Comparison of ENCODE assay signal across 10 mouse cellular contexts in the genomic region with DNA sequence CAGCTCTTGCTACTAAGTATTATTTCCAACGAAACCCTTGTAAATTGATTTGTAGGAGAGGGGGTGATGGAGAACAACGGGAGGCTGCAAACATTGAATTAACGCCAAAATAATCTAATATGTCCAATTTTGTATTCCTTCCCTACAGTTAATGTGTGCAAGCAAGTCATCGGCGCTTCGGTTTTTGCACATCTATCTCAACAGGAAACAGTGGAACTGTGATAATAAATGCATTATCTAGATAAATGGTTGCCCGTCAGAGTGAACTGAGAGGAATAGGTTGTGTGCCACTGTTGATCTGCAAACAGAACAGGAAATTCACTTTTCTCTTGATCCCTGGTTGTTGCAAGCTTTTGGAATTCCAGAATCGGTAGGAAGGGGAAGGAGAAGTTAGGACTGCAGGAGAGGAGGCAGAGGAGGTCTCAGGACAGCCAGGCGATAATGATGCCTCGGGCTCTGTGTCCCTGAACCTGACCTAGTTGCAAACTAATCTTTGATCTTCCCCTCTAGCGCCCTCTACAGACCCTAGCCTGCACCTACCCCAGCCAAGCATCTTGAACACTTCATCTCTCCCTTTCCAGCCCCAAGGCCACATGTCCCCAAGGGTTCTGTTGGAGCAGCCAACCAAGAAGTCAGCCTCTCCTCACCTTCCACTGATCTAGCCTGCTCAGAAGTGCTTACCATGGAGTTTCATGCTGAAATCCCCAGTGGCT.
DNase-seq lines count a peak whose midpoint lies in the region; ATAC-seq and TF ChIP-seq lines count a peak whose summit lies in the region.
"Had no signal": no experiment of that assay in that cellular context is flagged by ENCODE, and none has a peak within 500 bp of the region (broad histone marks: within the 10 kb centered on the region; RNA-seq: fewer than 3 reads in every experiment).

No protein-coding gene starts in this region.

- ATAC-seq in intestine, embryonic 14.5 days (replicated peaks; ENCODE audit: low FRiP score, low TSS enrichment, low read depth) = no peak
- ATAC-seq in intestine, embryonic 16.5 days = no peak
- no peak for ATAC-seq in forebrain, embryonic 14.5 days

- peak; percentile 47 for DNase-seq in intestine, embryonic 14.5 days (ENCODE audit: low spot score)
- peak; percentile 42 for DNase-seq in adrenal gland, postnatal 25 days
- DNase-seq in layer of hippocampus, adult 2 months (ENCODE audit: low spot score in 2 of 2) = peak in 1 of 2 experiments; percentile 32
- peak; percentile 40 for DNase-seq in thymus, postnatal 14 days
- no peak for DNase-seq in forebrain, embryonic 14.5 days (ENCODE audit: low spot score)
- no peak for DNase-seq in adipocyte (ENCODE audit: low spot score)

- H3K27ac ChIP-seq in intestine, embryonic 14.5 days (ENCODE audit: low read depth) = no peak overlapping the region
- H3K27ac ChIP-seq in intestine, embryonic 16.5 days (ENCODE audit: low read length) = no peak overlapping the region
- H3K27ac ChIP-seq in layer of hippocampus, adult 2 months = no peak overlapping the region
- H3K27ac ChIP-seq in forebrain, embryonic 14.5 days (ENCODE audit: low read depth, low read length) = no peak overlapping the region
- H3K27ac ChIP-seq: macrophage; stomach, embryonic 15.5 days had no signal

- H3K4me2 ChIP-seq in intestine, embryonic 14.5 days (ENCODE audit: low read length) = no peak overlapping the region
- H3K4me2 ChIP-seq in intestine, embryonic 16.5 days (ENCODE audit: low read depth, low read length) = no peak overlapping the region
- H3K4me2 ChIP-seq in forebrain, embryonic 14.5 days (ENCODE audit: low read length) = no peak overlapping the region
- H3K4me2 ChIP-seq: stomach, embryonic 15.5 days had no signal

- peak; percentile 70 for TF ChIP-seq CTCF in E14TG2a.4 (conservative IDR thresholded peaks at IDR 0.05; ENCODE audit: low read length)
- TF ChIP-seq CTCF in layer of hippocampus, adult 2 months (conservative IDR thresholded peaks at IDR 0.05) = peak; percentile 75

- H3K36me3 ChIP-seq in intestine, embryonic 14.5 days (ENCODE audit: control insufficient read depth, insufficient read depth, low read length) = no peaks in the 10 kb centered on the region
- no peaks in the 10 kb centered on the region for H3K36me3 ChIP-seq in intestine, embryonic 16.5 days (ENCODE audit: control insufficient read depth, insufficient read depth, low read length)
- no peaks in the 10 kb centered on the region for H3K36me3 ChIP-seq in E14TG2a.4 (ENCODE audit: insufficient read depth, low read length)
- H3K36me3 ChIP-seq in forebrain, embryonic 14.5 days (ENCODE audit: control insufficient read depth, insufficient read depth, low read length) = no peaks in the 10 kb centered on the region
- H3K36me3 ChIP-seq: stomach, embryonic 15.5 days had no signal

- H3K4me1 ChIP-seq in intestine, embryonic 14.5 days (replicated peaks; ENCODE audit: control insufficient read depth, insufficient read depth, low read length) = no peaks in the 10 kb centered on the region
- no peaks in the 10 kb centered on the region for H3K4me1 ChIP-seq in intestine, embryonic 16.5 days (ENCODE audit: control insufficient read depth, insufficient read depth, low read length)
- peaks cover 44% of the 10 kb centered on the region for H3K4me1 ChIP-seq in E14TG2a.4 (replicated peaks; ENCODE audit: low read depth, low read length)
- no peaks in the 10 kb centered on the region for H3K4me1 ChIP-seq in forebrain, embryonic 14.5 days (ENCODE audit: control insufficient read depth, insufficient read depth, low read length)
- H3K4me1 ChIP-seq: stomach, embryonic 15.5 days had no signal

- no peak overlapping the region for H3K9ac ChIP-seq in intestine, embryonic 14.5 days (ENCODE audit: low read length)
- H3K9ac ChIP-seq in intestine, embryonic 16.5 days (ENCODE audit: low read depth, low read length) = no peak overlapping the region
- H3K9ac ChIP-seq in forebrain, embryonic 14.5 days (ENCODE audit: low read length) = no peak overlapping the region
- H3K9ac ChIP-seq: stomach, embryonic 15.5 days had no signal

- no peaks in the 10 kb centered on the region for H3K27me3 ChIP-seq in intestine, embryonic 14.5 days (replicated peaks; ENCODE audit: control insufficient read depth, insufficient read depth, low read length)
- no peaks in the 10 kb centered on the region for H3K27me3 ChIP-seq in intestine, embryonic 16.5 days (replicated peaks; ENCODE audit: control insufficient read depth, insufficient read depth, low read length)
- H3K27me3 ChIP-seq in E14TG2a.4 (ENCODE audit: insufficient read depth, low read length) = no peaks in the 10 kb centered on the region
- no peaks in the 10 kb centered on the region for H3K27me3 ChIP-seq in forebrain, embryonic 14.5 days (replicated peaks; ENCODE audit: control insufficient read depth, insufficient read depth, low read length)
- H3K27me3 ChIP-seq: stomach, embryonic 15.5 days had no signal

- WGBS in intestine, embryonic 14.5 days = 57% methylated on average over 11 of the region's 11 CpGs
- 58% methylated on average over 11 of the region's 11 CpGs for WGBS in intestine, embryonic 16.5 days
- 74% methylated on average over 11 of the region's 11 CpGs for WGBS in forebrain, embryonic 14.5 days

- no peaks in the 10 kb centered on the region for H3K9me3 ChIP-seq in intestine, embryonic 14.5 days (ENCODE audit: control insufficient read depth, low read length)
- H3K9me3 ChIP-seq in intestine, embryonic 16.5 days (ENCODE audit: control insufficient read depth, low read length) = no peaks in the 10 kb centered on the region
- H3K9me3 ChIP-seq in E14TG2a.4 (ENCODE audit: low read length) = no peaks in the 10 kb centered on the region
- no peaks in the 10 kb centered on the region for H3K9me3 ChIP-seq in forebrain, embryonic 14.5 days (replicated peaks; ENCODE audit: control insufficient read depth, low read length)
- H3K9me3 ChIP-seq: stomach, embryonic 15.5 days had no signal

- no peak overlapping the region for H3K4me3 ChIP-seq in intestine, embryonic 14.5 days (ENCODE audit: low read depth, low read length)
- no peak overlapping the region for H3K4me3 ChIP-seq in intestine, embryonic 16.5 days (ENCODE audit: low read length)
- H3K4me3 ChIP-seq in E14TG2a.4 (replicated peaks; ENCODE audit: low read length) = no peak overlapping the region
- H3K4me3 ChIP-seq in layer of hippocampus, adult 2 months = no peak overlapping the region
- no peak overlapping the region for H3K4me3 ChIP-seq in forebrain, embryonic 14.5 days (ENCODE audit: low read depth, low read length)
- H3K4me3 ChIP-seq: stomach, embryonic 15.5 days had no signal

Comparison
In these comparisons a context has a peak if more than half of its experiments do, and no peak if none do; other contexts are left out.
1. DNase-seq: peak in intestine, embryonic 14.5 days (single experiment), adrenal gland, postnatal 25 days (single experiment) and thymus, postnatal 14 days (single experiment); none in forebrain, embryonic 14.5 days (single experiment) and adipocyte (single experiment).